Mouse (Mus musculus) cerebellum, adult 2 months (tissue): Measurements from ENCODE around the gene Frem1. TPM values are rescaled to one million over a fixed set of nuclear protein-coding genes. Genes with fewer than 3 reads are reported as not detected.

ENCODE experiments used
- DNase-seq, 2 experiments: peaks; one replicate each; pipeline ENCODE4 v3.0.0; 2021
- H3K27ac ChIP-seq: fragments of 200-500 bp; 2 replicates; pipeline ENCODE4 v1.5.1; 2012; ENCODE audit warnings: low read length, control low read depth, inconsistent platforms; ENCODE audit not compliant: insufficient read depth
- H3K27me3 ChIP-seq: fragments of 200-500 bp; 2 replicates; pipeline ENCODE4 v1.6.1; 2012; ENCODE audit warnings: inconsistent platforms, mild to moderate bottlenecking, low read length, moderate library complexity; ENCODE audit not compliant: control insufficient read depth, insufficient read depth
- H3K4me1 ChIP-seq: fragments of 200-500 bp; 2 replicates; pipeline ENCODE4 v1.6.1; 2011; ENCODE audit warnings: low read length; ENCODE audit not compliant: control insufficient read depth, insufficient read depth
- H3K4me3 ChIP-seq: fragments of 200-500 bp; replicated peaks from 2 replicates; pipeline ENCODE3; 2011; ENCODE audit warnings: mild to moderate bottlenecking, low read depth, low read length, control low read depth; ENCODE audit not compliant: insufficient read depth
- CTCF ChIP-seq: fragments of 200-500 bp; IDR thresholded peaks from 2 replicates; pipeline ENCODE4 v1.5.1; 2011; ENCODE audit warnings: low read depth, mild to moderate bottlenecking, control low read depth, low read length, moderate library complexity, borderline replicate concordance; ENCODE audit not compliant: insufficient read depth
- POLR2A ChIP-seq: fragments of 200-500 bp; IDR thresholded peaks from 2 replicates; pipeline ENCODE4 v1.6.1; 2011; ENCODE audit warnings: low read length, control low read depth, borderline replicate concordance; ENCODE audit not compliant: insufficient read depth
- WGBS: fragments of 180-500 bp; shearing (Covaris S2); methylation state at CpG from one replicate; pipeline ENCODE4 v1.1.7; 2018; 5-methylcytosine and 5-hydroxymethylcytosine counted together
- polyA plus RNA-seq: library from polyadenylated mRNA; depleted of rRNA; stranded (reverse); fragments of >200 nt; gene quantifications from 2 replicates; pipeline ENCODE4 v1.2.3, GENCODE M21; 2012

Gene Frem1
- polyA plus RNA-seq, 1 experiment = 3.4 TPM

DNA sequence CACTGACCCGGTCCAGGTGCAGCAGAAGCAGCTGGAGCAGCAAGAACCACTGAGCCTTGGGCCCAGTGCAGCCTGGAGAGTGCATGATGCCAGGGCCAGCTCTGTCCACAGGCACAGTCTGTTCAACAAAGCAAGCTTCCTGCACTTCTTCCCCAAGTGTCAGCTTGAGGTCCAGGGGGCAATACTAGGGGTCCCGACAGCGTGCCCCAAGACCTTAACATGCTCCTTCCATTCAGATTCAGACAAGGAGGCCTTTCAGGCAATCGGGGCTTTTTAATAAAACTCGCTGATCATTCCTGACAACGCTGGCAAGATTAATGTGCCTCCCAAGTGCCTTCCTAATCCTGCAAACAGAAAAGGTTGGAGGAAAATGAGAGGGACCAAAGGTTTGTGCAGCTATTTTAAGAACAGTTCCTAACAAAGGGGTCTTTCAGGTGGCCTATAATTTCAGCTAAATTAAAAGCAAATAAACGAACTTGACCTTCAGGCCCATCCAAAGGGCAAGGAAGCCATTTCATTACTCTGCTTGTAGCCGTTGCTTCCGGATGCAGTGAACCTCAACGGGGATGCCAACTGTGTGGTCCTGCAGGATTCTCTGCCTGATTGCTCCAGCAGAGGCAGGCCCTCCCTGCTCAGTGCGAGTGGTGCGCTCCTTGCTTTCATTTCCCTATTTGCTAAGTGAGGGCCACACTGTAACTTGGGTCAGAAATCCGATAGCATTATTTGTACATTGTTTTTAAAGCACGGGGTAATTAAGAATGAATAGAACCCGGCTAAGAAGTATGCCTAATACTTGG is 31.2 kb downstream of the Frem1 start:
- no peak for DNase-seq
- H3K27ac ChIP-seq = no peak overlapping the region

DNA sequence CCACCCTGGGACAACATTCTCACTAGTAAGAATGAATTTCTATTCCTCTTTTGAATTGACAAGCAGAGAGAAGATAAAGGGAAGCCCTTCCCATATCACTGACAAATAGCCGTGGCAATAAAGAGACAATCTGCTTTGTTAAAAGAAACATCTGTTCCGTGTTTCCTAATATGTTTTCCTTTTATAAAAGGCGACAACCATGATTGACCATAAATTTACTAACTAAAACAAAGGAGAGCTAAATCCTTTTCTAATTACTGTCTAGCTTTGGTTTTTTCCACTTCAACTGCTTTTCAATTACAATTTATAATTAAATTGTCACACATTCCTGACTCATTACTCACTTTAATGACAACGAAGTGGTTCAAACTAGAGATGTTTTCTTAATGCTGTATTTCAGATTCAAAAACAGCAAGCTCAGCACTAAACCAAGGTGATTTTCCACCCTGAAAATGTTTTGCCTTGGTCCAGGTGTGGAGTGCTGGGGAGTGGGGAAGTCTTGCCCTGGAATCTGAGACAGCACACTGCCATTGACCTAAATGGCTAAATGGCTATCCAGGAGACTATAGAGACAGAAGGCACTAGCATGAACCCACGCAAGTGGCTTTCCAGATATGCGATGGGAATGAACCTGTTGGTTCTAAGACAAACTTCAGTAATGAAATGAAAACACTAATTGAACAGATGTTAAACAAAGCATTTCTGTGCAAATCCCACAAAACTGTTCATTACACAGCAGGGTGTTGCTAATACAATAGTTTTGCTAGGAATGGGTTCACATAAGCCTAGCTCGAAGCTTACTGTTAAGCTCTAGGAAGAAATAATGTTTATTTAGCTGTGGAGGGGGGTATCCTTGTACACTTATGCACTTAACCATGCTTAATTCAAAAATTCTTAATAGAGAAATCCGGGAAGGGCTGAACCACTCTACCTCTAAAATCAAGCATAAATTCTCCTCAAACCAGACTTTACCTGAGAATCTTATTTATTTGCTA is 33.7 kb downstream of the Frem1 start:
- no peak for DNase-seq
- no peak overlapping the region for H3K4me3 ChIP-seq
- H3K27ac ChIP-seq = no peak overlapping the region
- no peaks in the 10 kb centered on the region for H3K4me1 ChIP-seq
- TF ChIP-seq CTCF = no peak
- no peak for TF ChIP-seq POLR2A
- 64% methylated on average over 8 of the region's 8 CpGs for WGBS
- H3K27me3 ChIP-seq = no peaks in the 10 kb centered on the region

More for the DNA sequence above, 31.2 kb downstream of the Frem1 start:
- Histone ChIP-seq H3K27me3 (no peaks in the 10 kb centered on the region), H3K4me3 (no peak overlapping the region), H3K4me1 (no peaks in the 10 kb centered on the region)
- WGBS = 69% methylated on average over 15 of the region's 15 CpGs
- TF ChIP-seq CTCF (no peak), POLR2A (no peak)

DNA sequence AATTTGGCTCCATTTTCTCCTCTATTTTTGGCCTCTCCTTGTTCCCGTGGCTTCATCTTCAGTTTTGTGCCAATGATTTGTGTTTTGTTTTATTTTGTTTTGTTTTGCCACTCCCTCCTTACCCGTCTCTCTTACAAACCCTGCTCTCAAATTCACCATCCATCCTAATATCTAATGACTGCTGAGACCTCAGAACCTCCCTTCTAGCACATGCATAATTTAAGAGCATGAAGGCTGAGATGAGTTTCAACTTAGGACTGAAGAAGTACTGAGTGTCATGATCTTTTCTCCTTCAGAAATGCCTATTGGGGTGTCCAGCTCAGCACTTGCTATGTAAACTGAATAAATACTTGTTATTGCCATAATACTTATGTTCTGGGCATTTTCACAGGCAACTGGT is 37.6 kb downstream of the Frem1 start:
- Histone ChIP-seq H3K27ac (no peak overlapping the region), H3K27me3 (no peaks in the 10 kb centered on the region), H3K4me3 (no peak overlapping the region), H3K4me1 (no peaks in the 10 kb centered on the region)
- no peak for DNase-seq
- WGBS = 50% methylated on average over 2 of the region's 2 CpGs
- TF ChIP-seq POLR2A (no peak), CTCF (no peak)

DNA sequence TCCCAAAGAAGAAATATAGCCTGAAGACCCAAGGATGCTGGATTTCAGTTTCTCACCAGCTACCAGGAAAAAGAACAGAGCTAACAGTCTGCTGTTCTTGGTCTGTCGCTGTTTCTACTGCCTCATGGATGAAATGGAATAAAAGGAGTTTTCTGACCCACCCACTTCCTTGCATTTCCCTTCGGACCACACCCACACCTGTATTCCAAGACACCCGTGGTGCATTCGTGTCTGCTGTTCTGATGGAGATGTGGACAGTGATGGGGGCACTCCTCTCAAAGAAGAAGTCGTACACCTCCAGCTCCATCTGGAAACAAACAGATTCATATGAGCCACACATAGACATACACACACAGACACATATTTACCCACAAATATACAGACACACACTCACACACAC is 48.1 kb downstream of the Frem1 start:
- Histone ChIP-seq H3K27ac (no peak overlapping the region), H3K4me1 (no peaks in the 10 kb centered on the region), H3K4me3 (no peak overlapping the region), H3K27me3 (no peaks in the 10 kb centered on the region)
- WGBS = 90% methylated on average over 5 of the region's 5 CpGs
- TF ChIP-seq POLR2A (no peak), CTCF (no peak)
- DNase-seq = no peak

DNA sequence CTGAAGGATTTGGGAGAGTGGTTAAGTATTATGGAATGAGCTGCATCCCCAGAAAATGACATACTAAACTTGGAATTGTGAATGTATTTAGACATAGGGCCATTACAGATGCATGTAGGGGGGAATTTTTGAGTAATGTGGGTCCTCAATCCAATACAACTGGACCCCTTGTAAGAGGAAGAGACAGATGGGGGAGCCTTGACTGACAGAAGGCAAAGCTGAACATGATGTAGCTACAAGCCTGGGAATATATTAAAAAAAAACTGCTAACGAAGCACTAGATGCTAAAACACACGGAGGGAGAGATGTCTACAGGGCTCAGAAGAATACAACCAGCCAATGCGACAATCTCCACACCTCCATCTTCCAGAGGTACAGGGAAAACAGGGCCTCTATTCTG is 60.1 kb downstream of the Frem1 start:
- 96% methylated on average over 3 of the region's 3 CpGs for WGBS
- no peaks in the 10 kb centered on the region for H3K4me1 ChIP-seq
- DNase-seq = no peak
- H3K27me3 ChIP-seq = no peaks in the 10 kb centered on the region
- no peak overlapping the region for H3K4me3 ChIP-seq
- TF ChIP-seq CTCF (no peak), POLR2A (no peak)
- no peak overlapping the region for H3K27ac ChIP-seq

DNA sequence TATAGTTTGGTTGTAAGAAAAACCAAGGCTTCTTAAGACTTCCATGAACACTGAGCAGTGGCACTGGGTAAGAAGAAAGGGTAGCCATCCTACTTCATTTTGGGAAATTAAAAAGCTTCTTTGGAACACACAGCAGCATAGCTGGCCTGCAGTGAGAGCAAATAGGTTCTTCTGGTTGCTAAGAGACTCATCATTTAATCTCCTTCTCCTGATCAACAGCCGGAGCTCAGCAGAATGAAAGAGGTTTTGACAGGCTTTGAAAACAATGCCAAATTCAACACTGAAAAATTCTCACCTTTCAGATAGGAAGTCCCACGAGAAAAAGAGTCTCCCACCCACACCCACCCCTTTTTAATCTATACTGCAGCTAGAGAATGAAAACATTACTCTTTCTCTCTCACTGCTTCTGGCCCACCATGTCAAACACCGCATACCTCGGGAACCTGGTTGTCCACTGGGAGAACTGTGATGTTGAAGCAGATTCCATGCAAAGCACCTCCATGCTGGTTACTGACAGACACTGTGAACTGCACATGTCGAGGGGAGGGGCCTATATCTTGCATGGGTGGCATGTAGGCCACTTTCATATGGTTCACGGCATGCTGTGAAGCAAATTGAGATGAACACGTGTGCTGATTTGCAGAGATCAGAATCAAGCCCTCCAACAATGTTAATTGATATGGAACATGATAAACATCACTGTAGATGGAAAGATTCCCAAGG is 61.0 kb downstream of the Frem1 start:
- no peak for DNase-seq
- no peak for TF ChIP-seq CTCF
- H3K27ac ChIP-seq = no peak overlapping the region

DNA sequence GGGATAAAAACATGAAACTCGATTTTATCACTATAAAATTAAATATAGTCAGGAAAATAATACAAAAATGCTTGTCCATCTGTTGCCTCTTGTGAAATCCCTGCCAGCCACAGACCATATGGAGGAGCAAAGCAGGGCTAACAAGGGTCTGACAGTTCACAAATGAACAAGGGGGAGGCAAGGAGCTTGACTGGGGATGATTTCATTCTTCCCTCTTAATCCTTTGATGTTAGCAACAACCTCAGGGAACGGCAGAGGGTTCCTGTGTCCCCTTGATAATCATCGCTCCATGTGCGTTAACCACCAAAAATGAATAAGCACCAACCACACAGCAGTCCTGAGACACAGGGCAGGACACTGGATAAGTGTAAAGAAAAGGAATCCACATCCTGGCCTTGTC is 79.8 kb downstream of the Frem1 start:
- no peaks in the 10 kb centered on the region for H3K4me1 ChIP-seq

More for the DNA sequence above, 61.0 kb downstream of the Frem1 start:
- 49% methylated on average over 7 of the region's 7 CpGs for WGBS
- H3K4me3 ChIP-seq = no peak overlapping the region
- no peaks in the 10 kb centered on the region for H3K4me1 ChIP-seq
- no peaks in the 10 kb centered on the region for H3K27me3 ChIP-seq

More for the DNA sequence above, 79.8 kb downstream of the Frem1 start:
- WGBS = 53% methylated on average over 4 of the region's 4 CpGs
- Histone ChIP-seq H3K27me3 (no peaks in the 10 kb centered on the region), H3K27ac (no peak overlapping the region), H3K4me3 (no peak overlapping the region)
- no peak for DNase-seq
- TF ChIP-seq CTCF (no peak), POLR2A (no peak)
